9 mouse cellular contexts compared by ENCODE assay signal in genomic region chr4:131914891-131915469, GRCm38 (mm10). TPM values are rescaled to one million over a fixed set of nuclear protein-coding genes. Genes with fewer than 3 reads are reported as not detected.
DNase-seq lines count a peak whose midpoint lies in the region; ATAC-seq and TF ChIP-seq lines count a peak whose summit lies in the region.
"Had no signal": no experiment of that assay in that cellular context is flagged by ENCODE, and none has a peak within 500 bp of the region (broad histone marks: within the 10 kb centered on the region; RNA-seq: fewer than 3 reads in every experiment).

No protein-coding gene starts in this region.

- no peaks in the 10 kb centered on the region for H3K36me3 ChIP-seq in heart, embryonic 10.5 days
- no peaks in the 10 kb centered on the region for H3K36me3 ChIP-seq in forebrain, embryonic 15.5 days
- no peaks in the 10 kb centered on the region for H3K36me3 ChIP-seq in kidney, embryonic 14.5 days (ENCODE audit: control insufficient read depth, insufficient read depth, low read length)
- H3K36me3 ChIP-seq in midbrain, postnatal 0 days (ENCODE audit: insufficient read depth, low read length): no peaks in the 10 kb centered on the region

- H3K9ac ChIP-seq in forebrain, embryonic 15.5 days (replicated peaks): peak overlapping the region; percentile 30; the same call in 1 of the 2 replicates
- H3K9ac ChIP-seq in kidney, embryonic 14.5 days (ENCODE audit: low read depth, low read length): peak overlapping the region; percentile 23; the same call in 1 of the 2 replicates
- H3K9ac ChIP-seq in midbrain, postnatal 0 days (replicated peaks; ENCODE audit: low read length, poor library complexity, severe bottlenecking): 0 out of 2 replicates have a peak overlapping the region, but pooled peaks have one; percentile 9

- peak overlapping the region; percentile 48 for H3K4me2 ChIP-seq in forebrain, embryonic 15.5 days (replicated peaks)
- peak overlapping the region; percentile 54 for H3K4me2 ChIP-seq in kidney, embryonic 14.5 days (replicated peaks; ENCODE audit: low read depth, low read length)
- peak overlapping the region; percentile 43 for H3K4me2 ChIP-seq in midbrain, postnatal 0 days (ENCODE audit: low read depth, low read length, poor library complexity, severe bottlenecking)

- H3K27me3 ChIP-seq in heart, embryonic 10.5 days (ENCODE audit: insufficient read depth, poor library complexity, severe bottlenecking): peaks cover 59% of the 10 kb centered on the region
- peaks cover 82% of the 10 kb centered on the region for H3K27me3 ChIP-seq in forebrain, embryonic 15.5 days
- peaks cover 10% of the 10 kb centered on the region for H3K27me3 ChIP-seq in kidney, embryonic 14.5 days (ENCODE audit: control insufficient read depth, insufficient read depth, low read length)
- peaks cover 46% of the 10 kb centered on the region for H3K27me3 ChIP-seq in midbrain, postnatal 0 days (ENCODE audit: insufficient read depth, low read length)

- H3K4me3 ChIP-seq in heart, embryonic 10.5 days: peak overlapping the region; percentile 51
- H3K4me3 ChIP-seq in forebrain, embryonic 15.5 days: peak overlapping the region; percentile 28
- peak overlapping the region; percentile 23 for H3K4me3 ChIP-seq in kidney, embryonic 14.5 days (ENCODE audit: low read length)
- peak overlapping the region; percentile 15; the same call in 1 of the 2 replicates for H3K4me3 ChIP-seq in midbrain, postnatal 0 days (ENCODE audit: low read depth, low read length)
- H3K4me3 ChIP-seq: erythroblast, embryonic 14.5 days had no signal

- H3K27ac ChIP-seq in heart, embryonic 10.5 days: peak overlapping the region; percentile 78
- no peak overlapping the region for H3K27ac ChIP-seq in forebrain, embryonic 15.5 days (replicated peaks)
- H3K27ac ChIP-seq in kidney, embryonic 14.5 days (ENCODE audit: low read depth, low read length): peak overlapping the region; percentile 78; the same call in 1 of the 2 replicates
- H3K27ac ChIP-seq in midbrain, postnatal 0 days (ENCODE audit: low read depth, low read length): no peak overlapping the region

- no peak for ATAC-seq in forebrain, embryonic 15.5 days (replicated peaks)
- peak; percentile 47; the same call in 1 of the 2 replicates for ATAC-seq in kidney, embryonic 14.5 days (ENCODE audit: low FRiP score, low TSS enrichment)
- no peak for ATAC-seq in midbrain, postnatal 0 days (ENCODE audit: low FRiP score)

- no peak for DNase-seq in heart, embryonic 10.5 days (ENCODE audit: low spot score)
- DNase-seq in heart, adult 9 months (ENCODE audit: low spot score in 2 of 2): no peak
- no peak for DNase-seq in midbrain, postnatal 0 days (ENCODE audit: low spot score)
- no peak for DNase-seq in cerebellum, adult 9-10 months
- no peak for DNase-seq in layer of hippocampus, adult 8-10 months (ENCODE audit: low spot score in 2 of 2)
- DNase-seq in layer of hippocampus, adult 18-20 months (ENCODE audit: low spot score in 2 of 2): no peak

- WGBS in heart, embryonic 10.5 days: 2% methylated on average over 31 of the region's 31 CpGs
- 2% methylated on average over 31 of the region's 31 CpGs for whole genome bisulfite sequencing in forebrain, embryonic 15.5 days
- WGBS in kidney, embryonic 14.5 days: 1% methylated on average over 31 of the region's 31 CpGs
- WGBS in midbrain, postnatal 0 days: 3% methylated on average over 31 of the region's 31 CpGs

- H3K4me1 ChIP-seq in heart, embryonic 10.5 days: peaks cover 72% of the 10 kb centered on the region
- H3K4me1 ChIP-seq in forebrain, embryonic 15.5 days: peaks cover 26% of the 10 kb centered on the region
- peaks cover 67% of the 10 kb centered on the region for H3K4me1 ChIP-seq in kidney, embryonic 14.5 days (ENCODE audit: control insufficient read depth, insufficient read depth, low read length)
- peaks cover 6% of the 10 kb centered on the region; the same call in 1 of the 2 replicates for H3K4me1 ChIP-seq in midbrain, postnatal 0 days (ENCODE audit: insufficient read depth, low read length)

- no peak for TF ChIP-seq CTCF in midbrain, postnatal 0 days (IDR thresholded peaks at IDR 0.05)

- H3K9me3 ChIP-seq in heart, embryonic 10.5 days: no peaks in the 10 kb centered on the region
- H3K9me3 ChIP-seq in forebrain, embryonic 15.5 days: no peaks in the 10 kb centered on the region
- no peaks in the 10 kb centered on the region for H3K9me3 ChIP-seq in kidney, embryonic 14.5 days (ENCODE audit: control insufficient read depth, low read length)
- H3K9me3 ChIP-seq in midbrain, postnatal 0 days (ENCODE audit: low read length): no peaks in the 10 kb centered on the region

RNA-seq across cellular contexts. Expression of gene Tmem200b, which starts 6.6 kb away (rescaled TPM):
- 2.1 and 3.5 TPM in 2 replicates for polyA plus RNA-seq in heart, embryonic 10.5 days (2016; fragmentation: Nextera tagmentation; extraction: Ambion mirVana)
- 0.17 and 0.22 TPM in 2 replicates for polyA plus RNA-seq in forebrain, embryonic 15.5 days (2015; fragmentation: Nextera tagmentation; extraction: Ambion mirVana)
- 1.8 and 2.1 TPM in 2 replicates for polyA plus RNA-seq in kidney, embryonic 14.5 days (2014; fragmentation: Nextera tagmentation; extraction: Ambion mirVana)
- total RNA-seq in midbrain, postnatal 0 days (2014; rRNA removed): 1.0 and 4.3 TPM in 2 replicates
- 0.22 and 0.28 TPM in 2 replicates for polyA plus RNA-seq in midbrain, postnatal 0 days (2015; fragmentation: Nextera tagmentation; extraction: Ambion mirVana)
- 1 to 10 TPM; 2.1 to 3.8 (median 3.2) TPM for total RNA-seq in layer of hippocampus, adult 8-10 months (2022)
- 1 to 10 TPM; 1.2 to 1.3 TPM for total RNA-seq in layer of hippocampus, adult 18-20 months (2021)
- polyA plus RNA-seq: erythroblast, embryonic 14.5 days had no signal

RNA-seq across cellular contexts. Expression of gene Srsf4, which starts 41.6 kb away (rescaled TPM):
- 81.0 and 96.1 TPM in 2 replicates for polyA plus RNA-seq in heart, embryonic 10.5 days (2016; fragmentation: Nextera tagmentation; extraction: Ambion mirVana)
- polyA plus RNA-seq in forebrain, embryonic 15.5 days (2015; fragmentation: Nextera tagmentation; extraction: Ambion mirVana): 154 and 159 TPM in 2 replicates
- 82.4 and 118 TPM in 2 replicates for polyA plus RNA-seq in kidney, embryonic 14.5 days (2014; fragmentation: Nextera tagmentation; extraction: Ambion mirVana)
- total RNA-seq in midbrain, postnatal 0 days (2014; rRNA removed): 29.3 and 30.2 TPM in 2 replicates
- 82.6 and 86.2 TPM in 2 replicates for polyA plus RNA-seq in midbrain, postnatal 0 days (2015; fragmentation: Nextera tagmentation; extraction: Ambion mirVana)
- 10 to 100 TPM; 62.6 to 72.1 (median 65.8) TPM for total RNA-seq in layer of hippocampus, adult 8-10 months (2022)
- 10 to 100 TPM; 71.4 to 71.5 TPM for total RNA-seq in layer of hippocampus, adult 18-20 months (2021)

Comparison
In these comparisons a context has a peak if more than half of its experiments do, and no peak if none do; other contexts are left out.
1. H3K27ac ChIP-seq: peak in heart, embryonic 10.5 days (single experiment) and kidney, embryonic 14.5 days (single experiment); none in forebrain, embryonic 15.5 days (single experiment) and midbrain, postnatal 0 days (single experiment).
2. Peak in every context shown above with its lines, with median percentiles within 50 percentile points of each other: H3K4me3 ChIP-seq, H3K4me2 ChIP-seq and H3K9ac ChIP-seq.